In genomic region chr10:25449312-25450020, GRCm38 (mm10) we compare ENCODE assay signal across 8 mouse cellular contexts.
DNase-seq lines count a peak whose midpoint lies in the region; ATAC-seq and TF ChIP-seq lines count a peak whose summit lies in the region.

No protein-coding gene starts in this region.

- no peaks in the 10 kb centered on the region for H3K9me3 ChIP-seq in forebrain, embryonic 10.5 days
- H3K9me3 ChIP-seq in forebrain, embryonic 16.5 days (ENCODE audit: control insufficient read depth, low read length) = no peaks in the 10 kb centered on the region
- H3K9me3 ChIP-seq in hindbrain, embryonic 11.5 days (ENCODE audit: control insufficient read depth, low read length) = no peaks in the 10 kb centered on the region
- no peaks in the 10 kb centered on the region for H3K9me3 ChIP-seq in liver, postnatal 0 days (ENCODE audit: low read length)

- TF ChIP-seq EP300 in liver, postnatal 0 days (IDR thresholded peaks at IDR 0.05; ENCODE audit: low read depth) = no peak; the same call in 1 of the 2 replicates

- peaks cover 7% of the 10 kb centered on the region for H3K36me3 ChIP-seq in forebrain, embryonic 10.5 days (replicated peaks)
- H3K36me3 ChIP-seq in forebrain, embryonic 16.5 days (ENCODE audit: control insufficient read depth, insufficient read depth) = no peaks in the 10 kb centered on the region
- no peaks in the 10 kb centered on the region for H3K36me3 ChIP-seq in hindbrain, embryonic 11.5 days (ENCODE audit: control insufficient read depth, insufficient read depth, low read length)
- peaks cover 5% of the 10 kb centered on the region; the same call in 1 of the 2 replicates for H3K36me3 ChIP-seq in liver, postnatal 0 days (replicated peaks; ENCODE audit: insufficient read depth, low read length)

- no peak for TF ChIP-seq CTCF in liver, postnatal 0 days (IDR thresholded peaks at IDR 0.05; ENCODE audit: low read depth)

- H3K27ac ChIP-seq in forebrain, embryonic 10.5 days = peak overlapping the region; percentile 9
- no peak overlapping the region for H3K27ac ChIP-seq in forebrain, embryonic 16.5 days (ENCODE audit: low read length)
- 0 out of 2 replicates have a peak overlapping the region, but pooled peaks have one; percentile 6 for H3K27ac ChIP-seq in hindbrain, embryonic 11.5 days (ENCODE audit: low read depth, low read length)
- H3K27ac ChIP-seq in liver, postnatal 0 days (ENCODE audit: low read depth) = 0 out of 2 replicates have a peak overlapping the region, but pooled peaks have one; percentile 39

- no peak overlapping the region for H3K4me3 ChIP-seq in forebrain, embryonic 10.5 days
- no peak overlapping the region for H3K4me3 ChIP-seq in forebrain, embryonic 16.5 days (replicated peaks; ENCODE audit: low read length)
- no peak overlapping the region for H3K4me3 ChIP-seq in hindbrain, embryonic 11.5 days (ENCODE audit: low read depth, low read length)
- H3K4me3 ChIP-seq in liver, postnatal 0 days (ENCODE audit: low read depth, low read length) = no peak overlapping the region

- H3K4me2 ChIP-seq in forebrain, embryonic 16.5 days (ENCODE audit: low read length) = no peak overlapping the region
- no peak overlapping the region for H3K4me2 ChIP-seq in hindbrain, embryonic 11.5 days (replicated peaks; ENCODE audit: low read depth, low read length)
- no peak overlapping the region for H3K4me2 ChIP-seq in liver, postnatal 0 days (ENCODE audit: low read depth, low read length)

- no peaks in the 10 kb centered on the region for H3K27me3 ChIP-seq in forebrain, embryonic 10.5 days (ENCODE audit: poor library complexity, severe bottlenecking)
- H3K27me3 ChIP-seq in forebrain, embryonic 16.5 days (replicated peaks; ENCODE audit: control insufficient read depth, insufficient read depth, low read length) = no peaks in the 10 kb centered on the region
- H3K27me3 ChIP-seq in hindbrain, embryonic 11.5 days (ENCODE audit: control insufficient read depth, insufficient read depth, low read length) = no peaks in the 10 kb centered on the region
- no peaks in the 10 kb centered on the region for H3K27me3 ChIP-seq in liver, postnatal 0 days (ENCODE audit: insufficient read depth, low read length)

- no peak overlapping the region for H3K9ac ChIP-seq in forebrain, embryonic 16.5 days (replicated peaks; ENCODE audit: low read depth, low read length)
- H3K9ac ChIP-seq in hindbrain, embryonic 11.5 days (ENCODE audit: low read depth, low read length) = no peak overlapping the region
- no peak overlapping the region for H3K9ac ChIP-seq in liver, postnatal 0 days (replicated peaks)

- 62% methylated on average over 11 of the region's 11 CpGs for WGBS in forebrain, embryonic 10.5 days
- WGBS in forebrain, embryonic 16.5 days = 55% methylated on average over 11 of the region's 11 CpGs
- WGBS in hindbrain, embryonic 11.5 days = 41% methylated on average over 11 of the region's 11 CpGs
- 45% methylated on average over 11 of the region's 11 CpGs for WGBS in liver, postnatal 0 days (ENCODE audit: insufficient replicate concordance)

- peaks cover 14% of the 10 kb centered on the region for H3K4me1 ChIP-seq in forebrain, embryonic 10.5 days
- H3K4me1 ChIP-seq in forebrain, embryonic 16.5 days (replicated peaks; ENCODE audit: control insufficient read depth, insufficient read depth, low read length) = no peaks in the 10 kb centered on the region
- no peaks in the 10 kb centered on the region for H3K4me1 ChIP-seq in hindbrain, embryonic 11.5 days (replicated peaks; ENCODE audit: control insufficient read depth, insufficient read depth, low read length)
- 0 out of 2 replicates have a peak, but pooled peaks cover 4% of the 10 kb centered on the region for H3K4me1 ChIP-seq in liver, postnatal 0 days (ENCODE audit: insufficient read depth)

- ATAC-seq in forebrain, embryonic 16.5 days = no peak
- peak; percentile 26 for ATAC-seq in CD4-positive, CD25-positive, alpha-beta regulatory T cell, adult 4 months
- no peak for ATAC-seq in hindbrain, embryonic 11.5 days (ENCODE audit: low FRiP score)
- ATAC-seq in liver, postnatal 0 days = no peak
- no peak for ATAC-seq in megakaryocyte-erythroid progenitor cell, adult 5-6 weeks (replicated peaks; ENCODE audit: low FRiP score, low TSS enrichment, poor library complexity, severe bottlenecking)

- DNase-seq in forebrain, embryonic 10.5 days (ENCODE audit: extremely low spot score, low spot score) = no peak
- no peak for DNase-seq in hindbrain, embryonic 11.5 days (ENCODE audit: low spot score)
- no peak for DNase-seq in liver, postnatal 0 days
- DNase-seq in frontal cortex, postnatal 10 days (ENCODE audit: low spot score in 2 of 2) = no peak
- no peak for DNase-seq in thymus, postnatal 10 days (ENCODE audit: low spot score in 2 of 2)
